Mouse (Mus musculus) heart, embryonic 10.5 days (tissue): ENCODE measurements around the gene Rab26. TPM values are rescaled to one million over a fixed set of nuclear protein-coding genes. Genes with fewer than 3 reads are reported as not detected.

Experiments used
- DNase-seq: peaks from one replicate; pipeline ENCODE4 v3.0.0-alpha.2; 2017; ENCODE audit warnings: low spot score
- H3K27ac ChIP-seq: fragments of 300-500 bp; sonication (generic); 2 replicates; pipeline ENCODE4 v1.5.1; 2016; ENCODE audit warnings: mild to moderate bottlenecking
- H3K27me3 ChIP-seq: fragments of 300-500 bp; sonication (generic); 2 replicates; pipeline ENCODE4 v1.6.1; 2016; ENCODE audit warnings: mild to moderate bottlenecking; ENCODE audit not compliant: poor library complexity, insufficient read depth, severe bottlenecking
- H3K36me3 ChIP-seq: fragments of 300-500 bp; sonication (generic); 2 replicates; pipeline ENCODE4 v1.6.1; 2016; ENCODE audit warnings: mild to moderate bottlenecking, moderate library complexity
- H3K4me1 ChIP-seq: fragments of 300-500 bp; sonication (generic); 2 replicates; pipeline ENCODE4 v1.6.1; 2016; ENCODE audit warnings: mild to moderate bottlenecking
- H3K4me3 ChIP-seq: fragments of 300-500 bp; sonication (generic); 2 replicates; pipeline ENCODE4 v1.5.1; 2016; ENCODE audit warnings: mild to moderate bottlenecking, moderate library complexity
- H3K9me3 ChIP-seq: fragments of 300-500 bp; sonication (generic); 2 replicates; pipeline ENCODE4 v1.6.1; 2016; ENCODE audit warnings: mild to moderate bottlenecking, moderate library complexity
- WGBS: fragments of 180-500 bp; shearing (Covaris S2); methylation state at CpG from one replicate; pipeline ENCODE4 v1.1.7; 2016; 5-methylcytosine and 5-hydroxymethylcytosine counted together
- polyA plus RNA-seq: library from polyadenylated mRNA; unstranded; fragments of >200 nt; fragmentation: Nextera tagmentation; extraction: Ambion mirVana; gene quantifications from 2 replicates; pipeline ENCODE4 v1.2.1, GENCODE M21; 2016

The Rab26 gene
- polyA plus RNA-seq, 1 experiment from 2014 or later = 2.3 TPM

- Histone ChIP-seq H3K9me3 (no peaks in the 10 kb centered on the region), H3K4me3 (no peak overlapping the region), H3K36me3 (peaks cover 31% of the 10 kb centered on the region), H3K27me3 (no peaks in the 10 kb centered on the region), H3K27ac (no peak overlapping the region), H3K4me1 (peaks cover 24% of the 10 kb centered on the region)
- DNase-seq = no peak
- WGBS = 61% methylated on average over 2 of the region's 2 CpGs
These were observed 9.3 kb downstream of the Rab26 start for GRCm38 (mm10) chr17:24524734-24525133.

- Histone ChIP-seq H3K36me3 (peaks cover 62% of the 10 kb centered on the region), H3K4me1 (peaks cover 10% of the 10 kb centered on the region; the same call in 1 of the 2 replicates), H3K9me3 (no peaks in the 10 kb centered on the region), H3K27ac (no peak overlapping the region), H3K4me3 (no peak overlapping the region), H3K27me3 (no peaks in the 10 kb centered on the region)
- DNase-seq = no peak
- WGBS = 90% methylated on average over 4 of the region's 4 CpGs
These were observed 13.6 kb downstream of the Rab26 start for GRCm38 (mm10) chr17:24520450-24520849.

GRCm38 (mm10) chr17:24514270-24515257 lies 19.4 kb downstream of the Rab26 start:
- H3K27ac ChIP-seq = peak overlapping the region; percentile 31
- H3K4me1 ChIP-seq = peaks cover 11% of the 10 kb centered on the region; the same call in 1 of the 2 replicates
- H3K27me3 ChIP-seq = no peaks in the 10 kb centered on the region
- no peak overlapping the region for H3K4me3 ChIP-seq
- WGBS = 83% methylated on average over 24 of the region's 24 CpGs
- H3K9me3 ChIP-seq = no peaks in the 10 kb centered on the region
- no peak for DNase-seq
- peaks cover 98% of the 10 kb centered on the region for H3K36me3 ChIP-seq

GRCm38 (mm10) chr17:24513609-24514008 lies 20.4 kb downstream of the Rab26 start:
- H3K36me3 ChIP-seq = peaks cover 98% of the 10 kb centered on the region

GRCm38 (mm10) chr17:24507806-24508460 lies 26.1 kb downstream of the Rab26 start:
- WGBS = 83% methylated on average over 12 of the region's 12 CpGs
- Histone ChIP-seq H3K36me3 (peaks cover 62% of the 10 kb centered on the region), H3K4me1 (peaks cover 13% of the 10 kb centered on the region), H3K4me3 (no peak overlapping the region), H3K9me3 (no peaks in the 10 kb centered on the region), H3K27ac (no peak overlapping the region), H3K27me3 (peaks cover 44% of the 10 kb centered on the region)
- no peak for DNase-seq

More at GRCm38 (mm10) chr17:24513609-24514008, 20.4 kb downstream of the Rab26 start:
- WGBS = 54% methylated on average over 5 of the region's 5 CpGs
- no peaks in the 10 kb centered on the region for H3K27me3 ChIP-seq
- H3K9me3 ChIP-seq = no peaks in the 10 kb centered on the region
- H3K27ac ChIP-seq = no peak overlapping the region
- no peak for DNase-seq
- peaks cover 11% of the 10 kb centered on the region; the same call in 1 of the 2 replicates for H3K4me1 ChIP-seq
- H3K4me3 ChIP-seq = no peak overlapping the region

- peaks cover 49% of the 10 kb centered on the region for H3K27me3 ChIP-seq
- peaks cover 57% of the 10 kb centered on the region for H3K36me3 ChIP-seq
- H3K4me3 ChIP-seq = peak overlapping the region; percentile 49
These were observed 26.8 kb downstream of the Rab26 start for GRCm38 (mm10) chr17:24507129-24507664.

GRCm38 (mm10) chr17:24506332-24507070 lies 27.5 kb downstream of the Rab26 start:
- peak overlapping the region; percentile 38; the same call in 1 of the 2 replicates for H3K27ac ChIP-seq
- DNase-seq = no peak
- peaks cover 18% of the 10 kb centered on the region for H3K4me1 ChIP-seq
- WGBS = 19% methylated on average over 36 of the region's 36 CpGs
- peaks cover 50% of the 10 kb centered on the region for H3K36me3 ChIP-seq
- no peaks in the 10 kb centered on the region for H3K9me3 ChIP-seq
- H3K4me3 ChIP-seq = peak overlapping the region; percentile 49
- H3K27me3 ChIP-seq = peaks cover 53% of the 10 kb centered on the region

More at GRCm38 (mm10) chr17:24507129-24507664, 26.8 kb downstream of the Rab26 start:
- DNase-seq = no peak
- H3K9me3 ChIP-seq = no peaks in the 10 kb centered on the region
- peaks cover 13% of the 10 kb centered on the region for H3K4me1 ChIP-seq
- WGBS = 40% methylated on average over 19 of the region's 19 CpGs
- no peak overlapping the region for H3K27ac ChIP-seq

- DNase-seq = no peak
- peaks cover 58% of the 10 kb centered on the region for H3K27me3 ChIP-seq
These were observed 28.6 kb downstream of the Rab26 start for GRCm38 (mm10) chr17:24505286-24505955.

GRCm38 (mm10) chr17:24504085-24504484 lies 29.9 kb downstream of the Rab26 start:
- WGBS = 89% methylated on average over 10 of the region's 10 CpGs
- no peaks in the 10 kb centered on the region for H3K9me3 ChIP-seq
- peaks cover 26% of the 10 kb centered on the region for H3K36me3 ChIP-seq
- H3K27ac ChIP-seq = no peak overlapping the region
- no peak for DNase-seq
- H3K4me1 ChIP-seq = peaks cover 18% of the 10 kb centered on the region
- H3K27me3 ChIP-seq = peaks cover 68% of the 10 kb centered on the region
- H3K4me3 ChIP-seq = no peak overlapping the region

More at GRCm38 (mm10) chr17:24505286-24505955, 28.6 kb downstream of the Rab26 start:
- H3K4me1 ChIP-seq = peaks cover 18% of the 10 kb centered on the region
- no peak overlapping the region for H3K4me3 ChIP-seq
- no peak overlapping the region for H3K27ac ChIP-seq
- no peaks in the 10 kb centered on the region for H3K9me3 ChIP-seq
- peaks cover 39% of the 10 kb centered on the region for H3K36me3 ChIP-seq
- WGBS = 88% methylated on average over 30 of the region's 30 CpGs

GRCm38 (mm10) chr17:24502208-24502607 lies 31.8 kb downstream of the Rab26 start:
- no peak for DNase-seq
- H3K4me3 ChIP-seq = no peak overlapping the region; the same call in 1 of the 2 replicates
- WGBS = 35% methylated on average over 11 of the region's 11 CpGs
- H3K9me3 ChIP-seq = no peaks in the 10 kb centered on the region
- H3K27ac ChIP-seq = no peak overlapping the region
- H3K36me3 ChIP-seq = peaks cover 8% of the 10 kb centered on the region; the same call in 1 of the 2 replicates
- H3K4me1 ChIP-seq = peaks cover 15% of the 10 kb centered on the region
- H3K27me3 ChIP-seq = peaks cover 69% of the 10 kb centered on the region

- no peak overlapping the region for H3K4me3 ChIP-seq
- peaks cover 47% of the 10 kb centered on the region for H3K27me3 ChIP-seq
- no peaks in the 10 kb centered on the region for H3K4me1 ChIP-seq
- no peak overlapping the region for H3K27ac ChIP-seq
- DNase-seq = no peak
- no peaks in the 10 kb centered on the region for H3K9me3 ChIP-seq
- H3K36me3 ChIP-seq = no peaks in the 10 kb centered on the region
- 69% methylated on average over 1 of the region's 1 CpGs for WGBS
These were observed 38.0 kb downstream of the Rab26 start for GRCm38 (mm10) chr17:24496026-24496425.

GRCm38 (mm10) chr17:24495443-24495842 lies 38.6 kb downstream of the Rab26 start:
- H3K27ac ChIP-seq = no peak overlapping the region
- H3K4me3 ChIP-seq = no peak overlapping the region
- no peaks in the 10 kb centered on the region for H3K36me3 ChIP-seq
- DNase-seq = no peak
- H3K9me3 ChIP-seq = no peaks in the 10 kb centered on the region
- no peaks in the 10 kb centered on the region for H3K4me1 ChIP-seq
- WGBS = 68% methylated on average over 3 of the region's 3 CpGs
- H3K27me3 ChIP-seq = peaks cover 50% of the 10 kb centered on the region
